Mouse (Mus musculus) layer of hippocampus, adult 6 months (tissue): ENCODE results near the gene Snx6. TPM values are rescaled to one million over a fixed set of nuclear protein-coding genes. Genes with fewer than 3 reads are reported as not detected.

Experiments
- long read RNA-seq, 2 experiments: library from polyadenylated mRNA; unstranded; transcript quantifications; one replicate each; pipeline ENCODE4 v2.0.0; 2019 to 2020
- polyA plus RNA-seq: library from polyadenylated mRNA; unstranded; fragments of <200 nt; fragmentation: Nextera tagmentation; gene quantifications from 2 replicates; pipeline ENCODE4 v1.2.3, GENCODE M21; 2021

Snx6 gene
- polyA plus RNA-seq: 80.1 and 89.3 TPM in 2 replicates
- long read RNA-seq, experiment 1, transcript Snx6-201 (14 exons, 1,928 nt): major isoform, 67 of 150 reads
- long read RNA-seq, experiment 1, partial matches to known transcripts: 73 of 150 reads
- long read RNA-seq, experiment 1, other reads (novel, unspliced or antisense): 10 of 150 reads
- long read RNA-seq, experiment 2, transcript Snx6-201 (14 exons, 1,928 nt): major isoform, 382 of 527 reads
- long read RNA-seq, experiment 2, partial matches to known transcripts: 112 of 527 reads
- long read RNA-seq, experiment 2, other reads (novel, unspliced or antisense): 32 of 527 reads

DNA sequence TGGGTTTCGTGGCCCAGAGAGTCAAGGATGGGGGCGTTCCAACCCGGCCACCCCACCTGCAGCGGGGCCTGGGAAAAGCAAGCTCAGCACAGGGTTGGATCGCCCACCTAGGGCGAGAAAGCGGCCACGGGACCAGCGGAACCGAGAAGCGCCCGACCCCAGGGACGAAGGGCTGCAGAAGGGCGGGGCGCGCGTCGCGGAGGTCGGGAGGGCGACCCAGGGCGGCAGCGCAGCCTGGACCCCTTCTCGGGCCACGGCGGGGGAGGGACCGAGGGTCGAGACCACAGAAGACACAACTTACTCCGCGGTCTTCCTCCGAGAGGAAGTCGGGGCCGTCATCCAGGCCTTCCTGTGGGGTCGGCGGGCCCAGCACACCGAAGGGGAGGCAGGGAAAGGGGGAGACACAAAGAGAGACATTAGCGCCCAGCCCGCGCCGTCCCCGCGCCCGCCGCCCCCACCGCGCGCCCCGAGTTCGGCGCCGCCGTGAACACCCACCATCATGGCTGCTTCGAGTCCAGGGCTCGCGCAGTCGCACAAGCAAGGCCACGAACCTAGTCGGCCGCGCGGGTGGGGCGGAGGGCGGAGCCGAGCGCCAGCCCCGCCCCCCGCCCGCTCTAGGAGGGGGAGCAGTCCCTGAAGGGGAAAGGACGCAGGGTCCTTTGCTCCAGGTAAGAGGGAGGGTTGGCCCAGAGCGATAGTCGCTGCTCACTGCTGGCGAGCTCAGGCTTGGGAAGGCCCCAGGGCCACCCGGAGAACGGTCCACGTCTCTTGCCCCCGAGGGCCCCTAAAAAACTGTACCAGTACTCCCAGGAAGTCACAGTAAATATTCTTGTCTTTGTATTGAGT, at the start of gene Snx6:
Gene Snx6 (minus strand): TSS at position 551 of the 846 bp plus-strand sequence.

Other genes with a start within 250 kb of the Snx6 start
- 79.1 and 89.5 TPM in 2 replicates for gene Sptssa, start 139.1 kb downstream of the Snx6 start, polyA plus RNA-seq
- gene Eapp, start 99.8 kb downstream of the Snx6 start, polyA plus RNA-seq: 63.7 and 64.2 TPM in 2 replicates
- 93.5 and 104 TPM in 2 replicates for gene Cfl2, start 67.2 kb upstream of the Snx6 start, polyA plus RNA-seq
- gene Gm20403, start 190.8 kb upstream of the Snx6 start, polyA plus RNA-seq: not detected in 2 replicates
- gene Baz1a, start 218.6 kb upstream of the Snx6 start, polyA plus RNA-seq: 0.10 TPM in 2 replicates